Mouse (Mus musculus) layer of hippocampus, adult 9-10 months (tissue): ENCODE measurements around the gene Dlx5.

Experiments
- DNase-seq: peaks from one replicate; pipeline ENCODE4 v3.0.0; 2022; ENCODE audit warnings: low spot score

Dlx5 gene

GRCm38 (mm10) chr6:6881638-6882190 is at the start of gene Dlx5:
Gene Dlx5 (minus strand): TSS chr6:6882085.
- no peak for DNase-seq

- no peak for DNase-seq
Measured at GRCm38 (mm10) chr6:6931507-6931906, 49.6 kb upstream of the Dlx5 start.

GRCm38 (mm10) chr6:6930831-6931230 is 48.9 kb upstream of the Dlx5 start:
- DNase-seq = no peak

- DNase-seq = no peak
Measured at GRCm38 (mm10) chr6:6925264-6925663, 43.4 kb upstream of the Dlx5 start.

- DNase-seq = no peak
Measured at GRCm38 (mm10) chr6:6917334-6917733, 35.4 kb upstream of the Dlx5 start.

GRCm38 (mm10) chr6:6915526-6915915 is 33.6 kb upstream of the Dlx5 start:
- no peak for DNase-seq

GRCm38 (mm10) chr6:6914849-6915525 is 33.1 kb upstream of the Dlx5 start:
- peak; percentile 26 for DNase-seq

GRCm38 (mm10) chr6:6914304-6914703 is 32.4 kb upstream of the Dlx5 start:
- no peak for DNase-seq

- no peak for DNase-seq
Measured at GRCm38 (mm10) chr6:6909586-6909985, 27.7 kb upstream of the Dlx5 start.

- DNase-seq = no peak
Measured at GRCm38 (mm10) chr6:6890047-6890446, 8.2 kb upstream of the Dlx5 start.

GRCm38 (mm10) chr6:6886225-6886624 is 4.3 kb upstream of the Dlx5 start:
- DNase-seq = no peak

- no peak for DNase-seq
Measured at GRCm38 (mm10) chr6:6884897-6885296, 3.0 kb upstream of the Dlx5 start.

- DNase-seq = no peak
Measured at GRCm38 (mm10) chr6:6882266-6882797, 447 bp upstream of the Dlx5 start.

GRCm38 (mm10) chr6:6881115-6881637 is 709 bp downstream of the Dlx5 start:
- no peak for DNase-seq

- no peak for DNase-seq
Measured at GRCm38 (mm10) chr6:6880361-6881114, 1.3 kb downstream of the Dlx5 start.

GRCm38 (mm10) chr6:6879371-6880325 is 2.2 kb downstream of the Dlx5 start:
- DNase-seq = no peak

- no peak for DNase-seq
Measured at GRCm38 (mm10) chr6:6878841-6879291, 3.0 kb downstream of the Dlx5 start.

GRCm38 (mm10) chr6:6877981-6878840 is 3.7 kb downstream of the Dlx5 start:
- DNase-seq = no peak

GRCm38 (mm10) chr6:6877346-6877910 is 4.5 kb downstream of the Dlx5 start:
- no peak for DNase-seq

- no peak for DNase-seq
Measured at GRCm38 (mm10) chr6:6876731-6877130, 5.2 kb downstream of the Dlx5 start.
